Mouse (Mus musculus) CH12.LX (cell line): ENCODE results near the gene Thrap3.

Experiments
- BHLHE40 ChIP-seq: IDR thresholded peaks from 2 replicates; pipeline ENCODE4 v1.6.1; 2011; ENCODE audit warnings: mild to moderate bottlenecking, low read depth, low read length, improper control_type of control experiment
- CTCF ChIP-seq, 2 experiments: IDR thresholded peaks in 1 of 2; conservative IDR thresholded peaks in 1 of 2; 2 replicates each; pipeline ENCODE4 v1.5.1; 2011 to 2012; ENCODE audit warnings: low read depth in 2 of 2, low read length in 2 of 2, improper control_type of control experiment in 1 of 2, inconsistent platforms in 1 of 2, mild to moderate bottlenecking in 1 of 2, moderate library complexity in 1 of 2
- ELF1 ChIP-seq: IDR thresholded peaks from 2 replicates; pipeline ENCODE4 v1.6.1; 2014; ENCODE audit warnings: low read depth, mild to moderate bottlenecking, inconsistent platforms, low read length, improper control_type of control experiment
- ETS1 ChIP-seq: conservative IDR thresholded peaks from 2 replicates; pipeline ENCODE4 v1.6.1; 2012; ENCODE audit warnings: low read depth, mild to moderate bottlenecking, inconsistent platforms, low read length, improper control_type of control experiment, moderate library complexity
- JUN ChIP-seq: IDR thresholded peaks from 2 replicates; pipeline ENCODE4 v1.6.1; 2011; ENCODE audit warnings: low read depth, mild to moderate bottlenecking, low read length, improper control_type of control experiment, moderate library complexity; ENCODE audit not compliant: insufficient read depth
- JUND ChIP-seq: conservative IDR thresholded peaks from 2 replicates; pipeline ENCODE4 v1.6.1; 2011; ENCODE audit warnings: low read depth, low read length, improper control_type of control experiment
- MAX ChIP-seq: IDR thresholded peaks from 2 replicates; pipeline ENCODE4 v1.6.1; 2011; ENCODE audit warnings: low read length, improper control_type of control experiment
- MYC ChIP-seq: IDR thresholded peaks from 2 replicates; pipeline ENCODE4 v1.6.1; 2011; ENCODE audit warnings: low read depth, mild to moderate bottlenecking, improper control_type of control experiment, low read length
- PAX5 ChIP-seq: IDR thresholded peaks from 2 replicates; pipeline ENCODE4 v1.6.1; 2012; ENCODE audit warnings: low read length, inconsistent platforms, mixed read lengths
- POLR2A ChIP-seq: IDR thresholded peaks from 2 replicates; pipeline ENCODE4 v1.6.1; 2011; ENCODE audit warnings: low read depth, mild to moderate bottlenecking, improper control_type of control experiment, low read length
- RAD21 ChIP-seq: IDR thresholded peaks from 2 replicates; pipeline ENCODE4 v1.6.1; 2011; ENCODE audit warnings: low read depth, mild to moderate bottlenecking, low read length, improper control_type of control experiment, moderate library complexity
- USF2 ChIP-seq: conservative IDR thresholded peaks from 2 replicates; pipeline ENCODE4 v1.6.1; 2011; ENCODE audit warnings: low read depth, low read length, improper control_type of control experiment
- ZMIZ1 ChIP-seq: IDR thresholded peaks from 2 replicates; pipeline ENCODE4 v1.6.1; 2012; ENCODE audit warnings: low read depth, mild to moderate bottlenecking, inconsistent platforms, low read length, improper control_type of control experiment

DNA sequence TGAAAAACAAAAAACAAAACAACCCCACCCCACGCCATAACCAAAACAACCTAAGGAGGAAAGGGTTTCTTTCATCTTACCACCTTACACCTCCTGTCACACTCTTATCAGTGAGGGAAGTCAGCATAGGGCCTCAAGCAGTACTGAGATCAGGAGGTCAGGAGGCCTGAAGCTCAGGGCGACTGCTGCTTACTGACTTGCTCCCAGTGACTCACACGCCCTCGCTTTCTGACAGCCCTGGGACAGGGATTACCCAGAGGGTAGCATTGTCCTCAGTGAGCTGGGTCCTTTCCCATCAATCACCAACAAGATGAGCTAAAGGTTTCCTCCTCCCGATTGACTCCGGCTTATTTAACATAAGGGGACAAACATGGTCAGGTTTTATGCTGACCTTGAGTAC, 4.5 kb upstream of the Thrap3 start:
- TF ChIP-seq CTCF (conservative IDR thresholded peaks at IDR 0.05 in 1 of 2, IDR thresholded peaks at IDR 0.05 in 1 of 2; ENCODE audit: low read depth in 2 of 2, low read length in 2 of 2) (no peak), POLR2A (no peak), MAX (no peak), JUND (no peak), BHLHE40 (no peak), USF2 (no peak), PAX5 (no peak), ELF1 (no peak), ETS1 (no peak), RAD21 (no peak), MYC (no peak), JUN (no peak), ZMIZ1 (no peak)
